Mouse (Mus musculus) hindlimb bud, embryonic 11.5 days (tissue): Measurements from ENCODE around the gene Shc4.

ENCODE experiments used
- DNase-seq: peaks from one replicate; pipeline ENCODE4 v3.0.0-alpha.2; 2012; ENCODE audit warnings: low read depth, low spot score; ENCODE audit errors: extremely low spot score

The Shc4 gene

DNA sequence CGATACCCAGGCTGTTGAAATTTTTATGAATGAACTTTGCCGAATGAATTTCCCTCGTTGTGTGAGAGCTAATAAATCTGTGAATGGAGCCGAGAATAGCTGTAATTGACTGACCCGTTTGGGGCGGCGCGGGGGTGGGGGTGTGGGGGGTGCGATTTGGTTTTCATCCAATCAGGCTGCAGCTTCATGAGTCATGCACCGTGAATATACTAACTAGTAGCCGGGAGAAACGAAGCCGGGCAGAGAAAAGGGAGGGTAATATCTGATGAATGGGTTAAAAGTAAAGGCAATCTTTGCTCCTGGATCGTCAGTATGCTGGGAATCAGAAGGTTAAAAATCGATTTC, at the start of gene Shc4:
TSS of gene Shc4 (minus strand) at position 63 of the 345 bp plus-strand sequence.
- DNase-seq, result no peak

DNA sequence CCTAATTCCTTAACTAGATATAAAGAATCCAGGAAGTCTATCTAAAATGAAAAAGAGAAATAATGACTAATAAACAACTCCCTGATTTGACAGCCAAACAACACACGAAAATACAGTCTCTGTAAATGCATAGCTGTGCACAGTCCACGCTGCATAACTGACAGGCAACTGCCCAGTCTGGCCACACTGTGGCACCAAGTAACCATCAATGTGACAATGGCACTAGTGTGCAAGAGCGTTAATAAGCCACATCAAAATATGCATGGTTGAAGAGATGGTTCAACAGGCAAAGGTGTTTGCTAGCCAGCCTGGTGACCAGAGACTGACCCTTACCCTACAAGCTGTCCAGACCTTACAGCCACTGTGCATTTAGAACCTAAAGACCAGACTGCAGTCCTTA, 41.1 kb upstream of the Shc4 start:
- no peak for DNase-seq

DNA sequence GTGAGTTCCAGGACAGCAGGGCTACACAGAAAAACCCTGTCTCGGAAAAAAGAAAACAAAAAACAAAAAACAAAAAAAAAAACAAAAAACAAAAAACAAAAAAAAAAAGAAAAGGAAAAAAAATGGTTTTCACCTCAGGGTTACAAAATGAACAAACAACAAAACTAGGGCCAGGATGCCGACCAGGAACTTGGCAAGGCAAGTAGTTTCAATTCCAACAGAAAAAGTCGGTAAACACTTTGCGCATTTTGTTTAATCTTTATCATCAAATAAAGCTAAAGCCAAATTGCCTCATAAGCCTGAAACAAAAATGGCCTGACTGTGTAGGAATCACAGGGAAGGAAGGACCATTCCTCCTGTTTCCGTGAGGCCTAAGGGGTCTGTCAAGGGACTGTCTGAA, 40.6 kb upstream of the Shc4 start:
- no peak for DNase-seq

DNA sequence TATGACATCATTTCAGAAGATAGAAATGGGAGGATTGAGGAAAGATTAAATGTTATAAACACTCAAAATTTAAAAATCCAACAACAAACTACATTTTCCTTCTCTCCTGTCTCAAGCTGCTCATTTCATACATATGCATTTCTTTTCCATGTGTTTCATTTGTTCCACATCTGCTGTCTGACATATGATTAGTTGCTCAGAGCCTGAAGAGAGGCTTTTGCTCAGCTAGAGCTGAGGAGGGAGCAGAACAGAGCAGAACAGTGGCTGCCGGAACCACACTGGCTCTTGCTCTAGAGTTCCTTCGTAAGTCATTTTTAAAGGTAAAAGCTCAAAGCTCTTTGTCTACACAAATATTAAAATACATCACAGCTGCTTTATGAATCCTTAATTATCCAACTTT, 25.4 kb upstream of the Shc4 start:
- DNase-seq, result no peak

DNA sequence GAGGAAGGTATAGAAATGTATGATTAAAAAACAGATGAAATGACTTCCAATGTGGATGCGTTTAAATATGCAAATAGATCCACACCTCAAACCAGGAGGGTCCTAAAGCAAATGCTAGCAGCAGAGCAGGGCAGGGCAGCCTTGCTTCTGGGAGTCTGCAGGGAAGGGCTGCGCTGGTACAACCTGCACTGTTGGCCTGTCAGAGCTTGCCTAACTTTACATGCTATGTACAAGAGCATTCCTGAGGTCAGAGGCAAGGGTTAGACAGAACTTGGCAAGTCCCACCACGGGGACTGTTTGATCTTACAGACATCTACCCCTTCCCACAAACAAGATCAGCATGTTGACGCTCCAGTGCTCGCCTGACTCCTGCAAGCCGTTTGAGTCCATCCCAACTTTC, 15.4 kb upstream of the Shc4 start:
- no peak for DNase-seq

DNA sequence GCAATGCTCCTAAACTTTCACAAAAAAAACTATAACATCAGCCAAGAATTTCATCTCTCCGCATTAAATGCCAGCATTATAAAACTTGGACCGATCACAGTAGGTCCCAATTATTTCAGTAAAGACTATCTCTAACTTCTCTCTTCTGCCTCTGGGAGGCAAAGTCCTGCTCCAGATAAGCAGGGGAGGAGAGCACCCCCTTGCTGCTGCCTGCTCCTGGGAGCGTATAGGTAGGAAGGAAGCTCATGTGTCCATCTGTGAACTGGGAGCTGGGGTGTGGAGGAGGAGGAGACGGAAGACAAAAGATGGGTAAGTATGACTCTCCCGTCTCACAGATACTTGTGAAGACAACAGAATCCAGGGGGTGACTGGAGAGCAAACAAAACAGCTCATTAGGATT, 14.8 kb upstream of the Shc4 start:
- DNase-seq, result no peak

DNA sequence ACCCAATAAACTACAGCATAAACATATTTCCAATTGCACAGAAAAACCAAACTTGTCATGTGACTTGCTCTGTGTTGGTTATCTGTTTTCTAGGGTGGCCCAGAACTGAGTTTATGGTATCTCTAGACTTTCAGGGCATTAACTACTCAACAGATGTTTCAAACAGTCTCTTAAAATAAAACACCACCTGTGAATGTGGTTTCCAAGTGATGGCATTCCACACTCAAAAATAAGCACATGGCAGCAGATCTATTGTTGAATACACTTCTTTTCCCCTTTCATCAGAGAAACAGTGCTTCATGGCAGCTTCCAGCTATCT, 12.0 kb upstream of the Shc4 start:
- no peak for DNase-seq

DNA sequence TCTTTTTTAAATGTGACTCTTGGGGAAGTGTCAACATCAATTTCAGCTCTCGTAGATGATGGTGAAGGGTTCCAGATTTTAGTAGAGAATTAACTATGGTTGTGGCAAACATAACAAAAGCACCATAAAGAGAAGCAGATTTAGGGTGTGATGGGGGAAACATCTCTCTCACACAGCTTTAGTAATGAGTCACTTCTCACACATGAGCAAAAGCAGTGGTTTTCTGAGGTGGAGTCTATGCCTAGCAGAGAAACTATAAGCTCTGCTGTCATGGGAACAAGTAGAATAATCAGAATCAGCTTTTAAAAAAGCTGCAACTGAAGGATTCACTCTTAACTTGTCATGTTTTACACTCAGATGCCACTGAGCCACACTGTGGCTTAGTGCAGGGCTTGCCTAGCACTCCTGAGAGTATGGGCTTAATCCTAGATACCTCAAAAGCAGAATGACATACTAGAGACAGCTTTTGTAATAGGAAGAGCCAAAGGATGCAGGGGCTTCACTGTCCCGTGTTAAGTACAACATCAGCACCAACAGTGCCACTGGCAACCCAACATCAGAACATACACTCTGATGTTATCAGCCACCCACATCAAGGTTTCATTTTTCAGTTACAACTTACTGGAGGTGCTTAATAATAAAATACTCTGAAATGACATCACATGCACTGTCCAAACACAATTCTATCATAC, 11.5 kb upstream of the Shc4 start:
- no peak for DNase-seq

DNA sequence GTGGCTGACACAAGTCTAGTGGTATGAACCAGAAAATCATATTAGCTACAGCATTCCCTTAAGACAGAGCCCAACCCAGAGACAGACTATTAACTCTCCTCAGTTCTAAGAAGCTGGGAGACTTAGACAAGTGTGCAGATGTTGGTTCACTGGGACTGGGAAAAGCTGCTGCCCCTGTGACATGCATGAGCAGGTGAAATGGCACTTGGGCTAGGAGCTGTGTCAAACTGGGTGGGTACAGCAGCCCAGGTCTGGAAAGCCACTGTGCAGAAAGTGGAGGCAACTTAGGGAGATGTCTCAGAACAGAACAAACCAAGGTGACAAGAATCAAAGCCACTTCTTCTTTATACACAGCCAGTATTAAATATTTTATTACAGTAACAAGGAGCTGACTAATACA, 10.8 kb upstream of the Shc4 start:
- DNase-seq, result no peak

DNA sequence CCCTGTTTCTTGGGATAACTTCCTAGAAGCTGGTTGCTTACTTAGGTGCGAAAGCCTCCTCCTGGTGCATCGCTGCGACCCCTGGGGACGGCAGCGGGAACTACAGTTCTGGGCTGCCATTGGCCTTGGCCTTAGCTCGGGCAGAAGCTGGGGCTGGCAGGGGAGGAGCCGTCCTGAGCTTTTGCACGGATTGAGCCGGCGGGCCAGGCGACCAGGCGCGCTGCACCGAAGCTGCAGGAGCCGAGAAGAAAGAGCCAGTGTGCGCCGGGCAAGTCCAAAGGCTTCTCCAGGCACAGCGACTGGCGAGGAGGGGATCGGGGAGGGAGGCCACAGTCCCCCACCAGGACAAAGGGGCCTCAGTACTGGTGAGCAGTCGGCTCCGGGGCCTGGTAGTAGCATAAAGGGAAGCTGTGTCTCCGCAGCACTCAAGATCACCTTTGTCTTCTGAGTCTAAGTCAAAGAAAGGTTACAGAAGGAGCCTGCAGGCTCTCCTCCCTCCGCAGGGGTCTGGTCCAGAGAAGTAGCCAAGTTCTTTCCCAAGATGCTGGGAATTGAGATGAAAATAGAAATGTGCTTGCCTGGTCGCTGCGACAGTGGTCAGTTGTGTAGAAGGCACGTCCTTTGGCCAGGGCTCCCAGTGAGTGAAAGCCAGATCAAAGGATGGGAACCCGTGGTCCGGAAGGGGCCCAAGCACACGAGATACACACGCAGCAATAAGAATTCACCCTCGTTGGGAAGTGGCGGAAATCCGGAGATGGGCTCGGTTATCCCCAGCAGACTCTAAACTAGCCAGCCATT, 8.0 kb upstream of the Shc4 start:
- DNase-seq, result peak; percentile 91

DNA sequence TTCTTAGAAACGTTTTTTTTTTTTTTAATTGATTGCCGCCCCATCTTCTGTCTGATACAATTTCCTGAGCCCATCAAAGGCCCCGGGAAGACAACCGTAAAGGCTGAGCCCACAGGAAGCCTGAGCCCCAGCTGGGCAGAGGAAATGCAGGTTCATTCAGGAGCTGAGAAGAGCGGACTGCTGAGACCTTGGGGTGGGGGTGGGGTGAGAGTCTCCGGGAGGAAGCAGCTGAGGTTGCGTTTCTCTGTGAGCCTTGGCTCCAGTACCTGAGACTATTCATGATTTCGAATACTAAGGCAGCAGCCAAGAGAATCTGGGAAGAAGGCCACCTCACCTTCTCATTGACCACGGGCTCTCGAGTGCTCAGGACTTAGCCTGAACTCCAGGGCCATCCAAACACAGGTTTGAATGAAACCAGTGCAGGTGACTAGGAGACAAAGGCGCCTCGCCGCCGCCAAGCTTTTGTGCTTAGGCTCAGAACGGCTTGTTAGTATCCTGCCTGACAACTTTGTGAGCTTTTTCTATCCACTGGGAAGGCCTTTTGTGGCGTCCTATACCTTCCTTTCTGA, 682 bp upstream of the Shc4 start:
- no peak for DNase-seq

DNA sequence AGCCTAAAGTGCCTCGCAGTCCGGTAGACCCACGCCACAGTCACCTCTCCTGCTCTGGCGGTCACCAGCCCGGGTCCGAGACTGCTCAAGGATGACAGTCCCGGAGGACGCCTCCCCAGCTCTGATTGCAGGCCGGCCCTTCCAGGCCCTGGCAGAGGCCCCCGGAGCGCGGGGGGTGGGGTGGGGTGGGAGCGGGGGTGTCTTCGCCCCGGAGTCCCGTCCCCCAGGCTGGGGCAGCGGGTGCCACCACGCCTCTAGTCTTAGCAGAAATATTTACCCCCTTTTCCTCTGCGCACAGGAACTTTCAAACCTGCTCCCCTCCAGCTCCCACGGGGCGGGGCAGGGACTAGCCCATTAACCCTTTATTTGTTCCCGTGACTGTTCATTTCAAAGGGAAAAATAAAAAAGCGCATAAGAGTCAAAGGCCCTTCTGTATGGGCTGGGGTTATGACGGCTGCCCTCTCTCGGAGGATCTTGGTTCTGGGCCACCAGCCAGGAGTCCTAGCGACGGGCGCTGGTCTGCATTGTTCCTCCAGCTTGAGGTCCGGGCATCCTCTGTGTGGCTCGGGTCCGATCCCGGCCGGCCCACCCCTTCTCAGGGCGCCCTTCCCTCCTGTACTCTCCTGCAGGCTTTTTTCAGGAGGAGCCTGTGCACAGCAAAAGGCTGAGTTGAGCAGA, 401 bp downstream of the Shc4 start:
- no peak for DNase-seq

DNA sequence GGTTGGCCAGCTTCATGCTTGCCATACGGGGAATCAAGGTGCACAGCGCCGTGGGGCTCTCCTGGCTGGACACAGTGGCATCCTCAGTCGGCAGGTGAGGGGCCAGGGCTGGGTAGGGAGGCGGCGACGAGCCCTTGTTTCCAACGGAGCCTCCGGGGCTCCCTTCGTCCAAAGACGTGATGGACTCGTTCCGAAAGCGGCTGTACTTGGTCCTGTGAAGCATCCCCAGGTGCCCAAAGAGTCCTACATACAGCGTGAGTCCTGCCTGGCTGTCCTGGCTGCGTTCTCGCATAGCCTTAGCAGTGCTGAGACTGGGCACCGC, 901 bp downstream of the Shc4 start:
- DNase-seq, result no peak

DNA sequence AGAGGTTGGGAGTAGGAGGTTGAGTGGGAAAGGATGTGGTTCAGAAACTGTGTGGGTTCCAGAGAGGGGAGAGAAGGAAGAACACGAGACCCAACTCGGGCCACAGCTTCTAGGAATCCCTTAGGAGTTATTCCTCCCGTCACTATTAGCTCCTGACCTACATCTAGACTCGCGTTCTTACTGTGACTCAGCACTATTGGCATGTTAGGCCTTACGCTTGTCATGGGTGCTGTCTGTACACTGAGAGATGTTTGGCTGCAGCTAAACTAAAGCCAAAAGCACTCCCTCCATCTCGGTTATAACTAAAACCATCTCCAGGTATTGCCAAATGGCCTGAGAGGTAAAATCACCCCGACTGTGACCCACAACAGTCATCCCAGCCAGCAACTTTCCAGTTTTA, 7.3 kb downstream of the Shc4 start:
- DNase-seq, result no peak

DNA sequence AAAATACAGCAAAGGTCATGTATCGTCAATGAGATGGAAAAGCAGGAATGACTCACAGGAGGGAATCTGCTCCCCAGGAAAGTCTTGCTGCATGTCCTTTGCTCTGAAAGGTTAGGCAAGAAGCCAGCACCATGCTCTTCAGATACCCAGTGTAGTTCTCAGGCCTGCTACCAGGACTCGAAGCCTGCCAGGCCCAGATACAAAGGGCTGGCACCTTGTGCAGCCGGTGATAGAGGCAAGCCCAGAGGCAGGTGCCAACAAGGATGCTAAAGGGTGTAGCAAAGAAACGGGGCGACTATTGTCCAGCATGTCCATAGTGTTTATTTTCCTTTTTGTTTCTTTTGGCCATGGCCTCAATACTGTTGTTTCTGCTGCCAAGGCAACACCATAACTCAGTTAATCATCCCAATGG, 17.4 kb downstream of the Shc4 start:
- no peak for DNase-seq

DNA sequence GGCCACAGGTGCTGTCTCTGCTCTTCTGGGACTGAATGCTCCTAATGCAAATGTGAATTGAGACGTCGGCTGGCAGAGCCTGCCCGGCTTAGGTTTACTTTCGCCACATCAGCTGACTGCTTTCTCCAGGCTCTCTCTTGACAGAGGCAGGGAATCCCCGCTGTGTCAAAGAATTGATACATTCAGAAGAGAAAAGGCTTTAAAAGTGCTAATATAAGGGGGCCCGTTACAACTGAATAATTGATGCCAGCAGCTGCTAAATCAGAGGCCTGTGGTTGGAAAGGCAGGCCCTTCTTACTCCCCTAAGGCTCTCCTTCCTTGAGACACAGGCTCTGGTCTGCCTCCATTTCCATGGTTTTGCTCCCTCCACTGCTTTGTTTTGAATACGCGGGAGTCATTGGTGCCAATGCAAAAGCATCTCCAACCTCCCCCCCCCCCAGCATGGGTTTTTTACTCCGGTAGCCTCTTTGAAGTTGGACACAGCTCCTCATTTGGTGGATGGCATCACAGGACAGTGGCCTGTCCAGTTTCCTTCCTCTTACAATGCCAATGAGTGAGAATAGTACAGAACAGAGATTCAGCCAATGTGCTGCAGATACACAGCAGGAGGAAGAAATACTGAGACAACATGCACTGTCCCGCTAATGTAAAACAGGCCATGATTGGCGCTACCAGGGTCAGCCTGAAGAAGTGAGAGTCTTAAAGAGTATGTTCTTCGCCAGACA, 18.9 kb downstream of the Shc4 start:
- DNase-seq, result no peak

DNA sequence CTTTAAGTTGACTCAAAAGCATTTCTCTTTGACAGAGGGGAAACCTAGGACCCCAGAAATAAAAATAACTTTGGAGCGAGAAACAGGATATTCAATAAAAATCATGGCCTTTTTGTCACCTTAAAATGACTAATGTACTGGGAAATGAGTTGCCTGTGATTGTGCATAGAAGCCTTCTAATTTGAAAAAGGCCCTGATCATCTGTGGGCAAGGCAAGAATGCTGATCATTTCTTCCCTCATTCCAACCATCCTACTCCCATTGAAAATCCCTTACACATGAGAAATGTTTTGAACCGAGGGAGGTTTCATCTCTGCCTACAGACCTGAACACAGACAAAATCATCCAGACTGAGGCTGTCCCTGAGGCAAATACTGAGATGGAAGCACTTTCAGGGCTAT, 21.1 kb downstream of the Shc4 start:
- no peak for DNase-seq

DNA sequence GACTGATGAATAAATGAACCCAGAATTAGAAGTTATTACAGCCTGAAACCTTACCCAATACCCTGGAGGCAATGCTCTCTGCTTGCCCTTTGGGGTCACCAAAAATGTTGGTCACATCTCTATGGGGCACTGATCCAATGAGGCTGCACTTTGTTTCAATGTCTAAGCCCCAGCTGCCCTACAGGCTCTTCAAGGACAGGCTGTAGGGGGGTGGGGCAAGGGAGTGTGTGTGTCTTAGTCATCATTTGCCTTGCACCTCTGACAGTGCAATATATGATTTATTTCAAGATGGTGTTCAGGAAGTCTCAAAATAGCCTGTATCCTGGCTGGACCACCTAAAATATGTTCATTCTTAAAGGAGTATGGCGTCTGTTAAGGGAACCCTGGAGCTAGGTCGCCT, 22.3 kb downstream of the Shc4 start:
- DNase-seq, result no peak

DNA sequence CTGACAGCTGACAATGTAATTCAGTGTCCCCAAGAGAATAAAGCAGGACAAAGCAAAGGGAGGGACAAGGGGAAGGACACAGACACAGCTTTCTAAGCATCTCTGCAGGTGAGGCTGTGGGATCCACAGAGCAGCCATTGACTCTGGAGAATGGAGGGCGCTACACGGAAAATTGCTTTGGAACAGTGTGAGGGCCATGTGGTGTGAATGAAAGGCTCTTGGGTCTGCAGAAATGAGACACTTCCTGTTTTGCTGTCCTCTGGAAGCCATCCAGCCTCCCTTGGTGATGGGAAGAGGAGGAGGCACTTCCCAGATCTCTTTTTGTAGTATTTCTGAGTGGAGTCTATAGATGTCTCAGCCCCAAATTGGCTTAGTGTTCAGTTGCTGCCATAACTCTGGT, 27.7 kb downstream of the Shc4 start:
- no peak for DNase-seq

DNA sequence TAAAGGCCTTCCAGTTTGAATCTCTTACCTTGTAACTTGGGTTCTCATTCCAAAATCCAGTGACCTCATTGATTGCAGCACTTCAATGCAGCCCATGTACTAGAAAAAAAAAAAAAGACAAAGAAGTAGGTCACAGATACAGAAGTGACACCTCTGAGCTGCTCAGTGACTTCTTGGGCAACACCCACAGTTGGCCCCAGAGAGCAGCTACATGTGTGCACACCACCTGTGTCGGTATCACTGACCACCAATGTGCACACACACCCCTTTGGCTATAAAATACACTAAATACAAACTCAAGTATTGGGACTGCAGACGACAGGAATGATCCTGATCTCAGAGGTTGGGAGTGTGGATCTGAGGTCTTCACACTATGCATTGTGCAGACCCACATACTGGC, 29.1 kb downstream of the Shc4 start:
- DNase-seq, result no peak

DNA sequence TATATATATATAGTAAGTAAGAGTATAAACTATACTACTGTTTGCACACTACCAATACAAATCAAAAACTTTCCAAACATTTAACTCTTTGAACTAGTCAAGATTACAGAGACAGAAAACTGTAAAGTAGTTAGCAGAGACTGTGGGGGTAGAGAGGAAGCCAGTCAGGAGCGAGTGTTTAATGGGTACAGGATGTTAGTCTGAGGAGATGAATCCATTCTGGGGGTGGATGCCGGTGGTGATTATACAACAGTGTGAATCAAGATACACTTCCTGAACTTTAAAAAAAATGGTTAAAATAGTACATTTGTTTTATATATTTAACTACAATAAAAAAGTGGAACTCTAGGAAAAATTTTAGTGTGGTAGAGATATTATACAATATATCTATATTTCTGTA, 31.9 kb downstream of the Shc4 start:
- no peak for DNase-seq
